Mouse (Mus musculus) kidney, embryonic 14.5 days (tissue): ENCODE results near the gene Tmc8. TPM values are rescaled to one million over a fixed set of nuclear protein-coding genes. Genes with fewer than 3 reads are reported as not detected.

ENCODE experiments used
- ATAC-seq: fragments of 200-750 bp; cut with Nextera tagmentation; 2 replicates; pipeline ENCODE4 v1.8.0; 2017; ENCODE audit warnings: moderate number of reproducible peaks, mild to moderate bottlenecking, moderate TSS enrichment, moderate library complexity; ENCODE audit not compliant: low FRiP score, low TSS enrichment
- H3K27ac ChIP-seq: fragments of 300-500 bp; sonication (generic); 2 replicates; pipeline ENCODE4 v1.5.1; 2014; ENCODE audit warnings: low read depth, mild to moderate bottlenecking, low read length, moderate library complexity, mixed read lengths
- H3K27me3 ChIP-seq: fragments of 300-500 bp; sonication (generic); 2 replicates; pipeline ENCODE4 v1.6.1; 2014; ENCODE audit warnings: mild to moderate bottlenecking, low read length; ENCODE audit not compliant: control insufficient read depth, insufficient read depth
- H3K36me3 ChIP-seq: fragments of 300-500 bp; sonication (generic); 2 replicates; pipeline ENCODE4 v1.6.1; 2014; ENCODE audit warnings: low read length, mixed read lengths; ENCODE audit not compliant: control insufficient read depth, insufficient read depth
- H3K4me1 ChIP-seq: fragments of 300-500 bp; sonication (generic); 2 replicates; pipeline ENCODE4 v1.6.1; 2014; ENCODE audit warnings: low read length, mixed read lengths; ENCODE audit not compliant: control insufficient read depth, insufficient read depth
- H3K4me2 ChIP-seq: fragments of 300-500 bp; sonication (generic); replicated peaks from 2 replicates; pipeline ENCODE4 v1.6.1; 2014; ENCODE audit warnings: low read depth, mild to moderate bottlenecking, low read length
- H3K4me3 ChIP-seq: fragments of 300-500 bp; sonication (generic); 2 replicates; pipeline ENCODE4 v1.5.1; 2014; ENCODE audit warnings: mild to moderate bottlenecking, low read length
- H3K9ac ChIP-seq: fragments of 300-500 bp; sonication (generic); 2 replicates; pipeline ENCODE4 v1.6.1; 2014; ENCODE audit warnings: low read depth, mild to moderate bottlenecking, low read length, moderate library complexity
- H3K9me3 ChIP-seq: fragments of 300-500 bp; sonication (generic); 2 replicates; pipeline ENCODE4 v1.6.1; 2016; ENCODE audit warnings: low read length; ENCODE audit not compliant: control insufficient read depth
- WGBS: fragments of 180-500 bp; shearing (Covaris S2); extraction: QIAGEN DNeasy Blood & Tissue Kit; methylation state at CpG from one replicate; pipeline ENCODE4 v1.1.7; 2014; 5-methylcytosine and 5-hydroxymethylcytosine counted together
- polyA plus RNA-seq: library from polyadenylated mRNA; unstranded; fragments of >200 nt; fragmentation: Nextera tagmentation; extraction: Ambion mirVana; gene quantifications from 2 replicates; pipeline ENCODE4 v1.2.1, GENCODE M21; 2014

Tmc8 gene
- polyA plus RNA-seq, 1 experiment from 2014 or later, result 3.4 TPM

DNA sequence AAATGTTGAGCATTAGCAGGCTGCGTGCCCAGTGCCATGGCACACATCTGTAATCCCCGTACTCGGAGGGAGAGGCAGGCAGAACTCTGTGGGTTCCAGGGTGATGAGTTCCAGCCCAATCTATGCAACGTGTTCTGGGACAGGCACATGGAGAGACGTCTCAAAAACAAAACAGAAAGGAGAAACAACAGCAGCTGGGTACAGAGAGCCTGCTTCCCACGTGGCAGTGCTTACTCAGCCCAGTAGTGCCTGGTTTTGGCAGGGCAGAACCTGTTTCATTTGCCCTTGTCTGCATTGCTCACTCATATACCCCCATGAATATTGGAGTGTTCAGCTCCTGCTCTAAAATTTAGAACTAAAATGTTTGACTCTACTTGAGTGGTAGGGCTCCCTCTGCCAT is 30.3 kb upstream of the Tmc8 start:
- 91% methylated on average over 6 of the region's 6 CpGs for WGBS
- H3K27ac ChIP-seq, result no peak overlapping the region
- no peaks in the 10 kb centered on the region for H3K27me3 ChIP-seq
- H3K9ac ChIP-seq, result no peak overlapping the region
- no peaks in the 10 kb centered on the region for H3K9me3 ChIP-seq
- no peaks in the 10 kb centered on the region for H3K4me1 ChIP-seq
- H3K4me2 ChIP-seq, result no peak overlapping the region
- peaks cover 85% of the 10 kb centered on the region for H3K36me3 ChIP-seq
- H3K4me3 ChIP-seq, result no peak overlapping the region
- ATAC-seq, result no peak

- Histone ChIP-seq H3K4me3 (no peak overlapping the region), H3K4me2 (no peak overlapping the region), H3K27me3 (no peaks in the 10 kb centered on the region), H3K9ac (no peak overlapping the region), H3K27ac (no peak overlapping the region), H3K9me3 (no peaks in the 10 kb centered on the region), H3K36me3 (peaks cover 81% of the 10 kb centered on the region), H3K4me1 (no peaks in the 10 kb centered on the region)
- ATAC-seq, result no peak
- WGBS, result 98% methylated on average over 7 of the region's 7 CpGs
These were observed 26.0 kb upstream of the Tmc8 start for GRCm38 (mm10) chr11:117755891-117756290.

DNA sequence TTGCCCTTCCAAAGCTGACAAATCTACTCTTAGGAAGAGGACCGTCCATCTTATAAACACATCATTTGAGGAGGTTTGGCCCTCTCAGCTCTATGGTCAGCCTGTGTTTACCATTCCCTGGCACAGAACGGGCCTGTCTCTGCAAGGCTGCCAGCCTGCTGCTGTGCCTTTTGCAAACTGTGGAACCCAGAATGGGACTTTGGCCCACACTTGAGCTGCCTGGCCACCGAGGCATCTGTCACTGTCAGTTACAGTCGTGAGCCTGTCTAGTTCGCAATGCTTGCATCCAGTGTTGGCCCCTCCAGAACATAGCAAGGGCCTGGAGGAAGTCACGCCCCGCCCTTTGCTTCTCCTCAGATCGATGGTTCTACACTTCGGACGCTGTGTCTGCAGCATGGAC is 22.6 kb upstream of the Tmc8 start:
- no peaks in the 10 kb centered on the region for H3K4me1 ChIP-seq
- H3K4me3 ChIP-seq, result no peak overlapping the region
- peaks cover 65% of the 10 kb centered on the region for H3K36me3 ChIP-seq
- H3K4me2 ChIP-seq, result no peak overlapping the region
- no peak overlapping the region for H3K9ac ChIP-seq
- no peak overlapping the region for H3K27ac ChIP-seq
- no peaks in the 10 kb centered on the region for H3K27me3 ChIP-seq
- WGBS, result 94% methylated on average over 10 of the region's 10 CpGs
- H3K9me3 ChIP-seq, result no peaks in the 10 kb centered on the region
- ATAC-seq, result no peak

- no peak; the same call in 1 of the 2 replicates for ATAC-seq
- H3K9me3 ChIP-seq, result no peaks in the 10 kb centered on the region
These were observed 21.3 kb upstream of the Tmc8 start for GRCm38 (mm10) chr11:117760374-117761119.

DNA sequence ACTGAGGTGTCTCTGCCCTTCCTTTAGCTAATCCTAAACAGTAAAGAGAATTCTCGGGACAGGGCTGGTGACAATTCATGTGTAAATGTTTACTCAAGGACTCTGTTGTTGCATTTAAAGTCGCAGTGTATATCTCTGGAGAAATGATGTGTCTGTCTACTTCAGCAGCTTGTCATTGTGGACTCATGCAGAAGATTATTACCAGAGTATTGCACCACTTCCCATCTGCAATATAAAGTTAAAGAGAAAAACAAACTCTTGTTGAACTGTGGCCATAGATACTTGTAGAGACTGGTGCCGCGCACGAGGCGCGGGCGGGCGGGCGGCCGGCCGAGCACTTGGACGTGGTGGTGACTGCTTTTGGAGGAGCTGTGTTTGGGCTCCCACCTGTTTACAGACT is 20.1 kb upstream of the Tmc8 start:
- no peak overlapping the region for H3K4me3 ChIP-seq
- H3K27ac ChIP-seq, result no peak overlapping the region
- H3K4me1 ChIP-seq, result no peaks in the 10 kb centered on the region
- no peaks in the 10 kb centered on the region for H3K27me3 ChIP-seq
- WGBS, result 87% methylated on average over 13 of the region's 13 CpGs
- no peaks in the 10 kb centered on the region for H3K9me3 ChIP-seq
- no peak for ATAC-seq
- H3K9ac ChIP-seq, result no peak overlapping the region
- peaks cover 61% of the 10 kb centered on the region for H3K36me3 ChIP-seq
- no peak overlapping the region for H3K4me2 ChIP-seq

More at GRCm38 (mm10) chr11:117760374-117761119, 21.3 kb upstream of the Tmc8 start:
- Histone ChIP-seq H3K27me3 (no peaks in the 10 kb centered on the region), H3K36me3 (peaks cover 69% of the 10 kb centered on the region), H3K9ac (no peak overlapping the region), H3K4me3 (no peak overlapping the region), H3K27ac (no peak overlapping the region), H3K4me2 (no peak overlapping the region), H3K4me1 (no peaks in the 10 kb centered on the region)
- WGBS, result 89% methylated on average over 26 of the region's 26 CpGs

GRCm38 (mm10) chr11:117762246-117762645 is 19.6 kb upstream of the Tmc8 start:
- no peak overlapping the region for H3K4me3 ChIP-seq
- no peaks in the 10 kb centered on the region for H3K27me3 ChIP-seq
- WGBS, result 84% methylated on average over 12 of the region's 12 CpGs
- H3K4me2 ChIP-seq, result no peak overlapping the region
- H3K36me3 ChIP-seq, result peaks cover 60% of the 10 kb centered on the region
- no peak overlapping the region for H3K9ac ChIP-seq
- no peaks in the 10 kb centered on the region for H3K9me3 ChIP-seq
- ATAC-seq, result no peak
- H3K4me1 ChIP-seq, result no peaks in the 10 kb centered on the region
- H3K27ac ChIP-seq, result no peak overlapping the region

- no peak for ATAC-seq
- Histone ChIP-seq H3K4me1 (no peaks in the 10 kb centered on the region), H3K9me3 (no peaks in the 10 kb centered on the region), H3K4me3 (no peak overlapping the region), H3K27me3 (no peaks in the 10 kb centered on the region), H3K9ac (no peak overlapping the region), H3K36me3 (peaks cover 42% of the 10 kb centered on the region), H3K4me2 (no peak overlapping the region), H3K27ac (no peak overlapping the region)
- WGBS, result 90% methylated on average over 9 of the region's 9 CpGs
These were observed 17.6 kb upstream of the Tmc8 start for GRCm38 (mm10) chr11:117764319-117764718.

DNA sequence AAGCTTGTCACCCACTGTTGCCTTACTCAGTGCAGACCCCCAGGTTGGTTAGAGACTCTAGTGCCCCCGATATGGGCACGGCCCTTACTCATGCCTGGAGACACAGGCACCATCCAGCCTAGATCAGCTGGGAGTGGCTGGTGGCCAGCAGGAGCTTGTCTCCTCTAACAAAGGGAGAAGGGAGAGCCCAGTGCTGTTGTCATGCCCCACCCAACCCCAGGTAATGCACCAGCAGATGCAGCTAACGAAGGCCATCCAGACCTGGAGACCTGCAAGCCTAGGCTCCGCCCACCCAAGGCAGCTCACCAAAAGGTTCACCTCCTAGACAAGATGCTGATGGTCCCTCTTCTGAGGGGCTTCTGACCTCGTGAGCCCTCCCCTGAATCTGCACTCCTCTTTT is 16.5 kb upstream of the Tmc8 start:
- no peak overlapping the region for H3K4me2 ChIP-seq
- H3K27ac ChIP-seq, result no peak overlapping the region
- H3K36me3 ChIP-seq, result peaks cover 32% of the 10 kb centered on the region
- WGBS, result 90% methylated on average over 4 of the region's 5 CpGs
- H3K27me3 ChIP-seq, result no peaks in the 10 kb centered on the region
- no peak for ATAC-seq
- no peaks in the 10 kb centered on the region for H3K4me1 ChIP-seq
- H3K9ac ChIP-seq, result no peak overlapping the region
- no peak overlapping the region for H3K4me3 ChIP-seq
- H3K9me3 ChIP-seq, result no peaks in the 10 kb centered on the region

- H3K4me3 ChIP-seq, result no peak overlapping the region
- H3K36me3 ChIP-seq, result peaks cover 26% of the 10 kb centered on the region
- ATAC-seq, result no peak
- no peaks in the 10 kb centered on the region for H3K9me3 ChIP-seq
- no peak overlapping the region for H3K9ac ChIP-seq
- WGBS, result 87% methylated on average over 3 of the region's 3 CpGs
- no peaks in the 10 kb centered on the region for H3K27me3 ChIP-seq
- no peaks in the 10 kb centered on the region for H3K4me1 ChIP-seq
- H3K4me2 ChIP-seq, result no peak overlapping the region
- no peak overlapping the region for H3K27ac ChIP-seq
These were observed 15.6 kb upstream of the Tmc8 start for GRCm38 (mm10) chr11:117766275-117766674.
